Mouse (Mus musculus) E14TG2a.4 (cell line): ENCODE results near the gene Gm10309.

Source experiments
- CTCF ChIP-seq: conservative IDR thresholded peaks from 2 replicates; pipeline ENCODE4 v1.5.1; 2014; ENCODE audit warnings: low read length
- NANOG ChIP-seq: IDR thresholded peaks from 2 replicates; pipeline ENCODE4 v1.6.1; 2014; ENCODE audit warnings: borderline replicate concordance, low read length, mixed read lengths

GRCm38 (mm10) chr17:86456512-86456911 is 48.5 kb downstream of the Gm10309 start:
- TF ChIP-seq CTCF, result no peak
- TF ChIP-seq NANOG, result no peak
